26 mouse cellular contexts compared by ENCODE assay signal in the genomic region with DNA sequence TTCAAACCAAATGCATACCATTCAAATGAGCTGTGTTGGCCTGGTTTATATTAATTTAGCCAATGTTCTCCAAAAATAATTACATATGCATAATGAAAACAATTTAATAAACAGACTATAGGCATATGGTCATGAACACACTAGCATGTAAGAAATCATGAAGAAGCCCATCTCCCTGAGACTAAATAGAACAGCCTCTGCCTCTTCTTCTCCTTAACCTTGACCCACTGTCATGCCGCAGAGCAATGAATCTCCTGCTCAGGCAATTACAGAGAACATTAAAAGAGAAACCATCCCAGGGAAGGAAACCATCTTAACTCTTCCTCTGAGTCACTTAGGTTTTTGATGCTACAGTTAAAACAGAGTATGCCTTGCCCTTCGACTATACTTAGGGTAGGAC.
DNase-seq lines count a peak whose midpoint lies in the region; ATAC-seq and TF ChIP-seq lines count a peak whose summit lies in the region.
"Had no signal": no experiment of that assay in that cellular context is flagged by ENCODE, and none has a peak within 500 bp of the region (broad histone marks: within the 10 kb centered on the region; RNA-seq: fewer than 3 reads in every experiment).

No protein-coding gene starts in this region.

- no peak overlapping the region for H3K27ac ChIP-seq in kidney, embryonic 16.5 days (ENCODE audit: low read length)
- H3K27ac ChIP-seq in stomach, embryonic 14.5 days (ENCODE audit: low read length): no peak overlapping the region; the same call in 1 of the 2 replicates
- no peak overlapping the region for H3K27ac ChIP-seq in stomach, postnatal 0 days (replicated peaks)
- H3K27ac ChIP-seq: forebrain, embryonic 10.5 days; liver, embryonic 13.5 days had no signal

- H3K4me2 ChIP-seq in kidney, embryonic 16.5 days (replicated peaks; ENCODE audit: low read depth, low read length): no peak overlapping the region
- H3K4me2 ChIP-seq in stomach, embryonic 14.5 days (replicated peaks; ENCODE audit: low read depth, low read length): no peak overlapping the region
- no peak overlapping the region for H3K4me2 ChIP-seq in stomach, postnatal 0 days (replicated peaks; ENCODE audit: low read depth)
- H3K4me2 ChIP-seq: heart, embryonic 12.5 days; limb, embryonic 13.5 days; liver, embryonic 13.5 days; lung, embryonic 15.5 days had no signal

- peak; percentile 1 for DNase-seq in heart, adult 11 months
- DNase-seq in heart, postnatal 10 days: no peak
- DNase-seq in kidney, adult 8-10 months: no peak
- DNase-seq in stomach, postnatal 0 days (ENCODE audit: low spot score): no peak
- no peak for DNase-seq in left cerebral cortex, adult 11 months (ENCODE audit: low spot score)
- DNase-seq in cerebellum, adult 18-20 months: no peak
- DNase-seq: cerebellum, adult 11-12 months; cerebellum, postnatal 25 days; gastrocnemius, postnatal 10 days; kidney, adult 18-20 months; liver, embryonic 13.5 days; retina, postnatal 1 day; right cerebral cortex, postnatal 25 days; spleen, adult 18-20 months; thymus, adult 18-20 months; thymus, postnatal 36 days had no signal

- peak; percentile 52; the same call in 1 of the 2 replicates for ATAC-seq in kidney, embryonic 16.5 days (ENCODE audit: low FRiP score, low TSS enrichment)
- ATAC-seq in stomach, embryonic 14.5 days (ENCODE audit: insufficient number of reproducible peaks, insufficient read depth, low FRiP score, low read depth): 0 out of 2 replicates have a peak, but pooled peaks have one; percentile 34
- ATAC-seq in stomach, postnatal 0 days (ENCODE audit: low FRiP score, low TSS enrichment): no peak
- ATAC-seq: forebrain, embryonic 16.5 days; hindbrain, embryonic 16.5 days; midbrain, embryonic 16.5 days had no signal

- no peaks in the 10 kb centered on the region for H3K9me3 ChIP-seq in kidney, embryonic 16.5 days (ENCODE audit: low read length)
- no peaks in the 10 kb centered on the region for H3K9me3 ChIP-seq in stomach, embryonic 14.5 days (ENCODE audit: control insufficient read depth, low read depth, low read length)
- no peaks in the 10 kb centered on the region for H3K9me3 ChIP-seq in stomach, postnatal 0 days (ENCODE audit: control insufficient read depth, low read length)
- H3K9me3 ChIP-seq: forebrain, embryonic 10.5 days; heart, embryonic 12.5 days; limb, embryonic 13.5 days; liver, embryonic 13.5 days; lung, embryonic 15.5 days had no signal

- no peak for TF ChIP-seq CTCF in stomach, postnatal 0 days (IDR thresholded peaks at IDR 0.05; ENCODE audit: low read depth)

- H3K9ac ChIP-seq in kidney, embryonic 16.5 days (replicated peaks; ENCODE audit: low read length): no peak overlapping the region
- H3K9ac ChIP-seq in stomach, embryonic 14.5 days (replicated peaks; ENCODE audit: low read depth, low read length): no peak overlapping the region
- no peak overlapping the region for H3K9ac ChIP-seq in stomach, postnatal 0 days (ENCODE audit: low read length)
- H3K9ac ChIP-seq: heart, embryonic 12.5 days; limb, embryonic 13.5 days; liver, embryonic 13.5 days; lung, embryonic 15.5 days had no signal

- no peak for TF ChIP-seq EP300 in stomach, postnatal 0 days (optimal IDR thresholded peaks at IDR 0.05)

- 53% methylated on average over 2 of the region's 2 CpGs for WGBS in kidney, embryonic 16.5 days
- WGBS in stomach, embryonic 14.5 days: 46% methylated on average over 2 of the region's 2 CpGs
- 78% methylated on average over 2 of the region's 2 CpGs for WGBS in stomach, postnatal 0 days

- H3K27me3 ChIP-seq in kidney, embryonic 16.5 days (ENCODE audit: insufficient read depth, low read length): no peaks in the 10 kb centered on the region
- H3K27me3 ChIP-seq in stomach, embryonic 14.5 days (ENCODE audit: control insufficient read depth, insufficient read depth, low read length): no peaks in the 10 kb centered on the region
- no peaks in the 10 kb centered on the region for H3K27me3 ChIP-seq in stomach, postnatal 0 days (ENCODE audit: control insufficient read depth, insufficient read depth, low read length)
- H3K27me3 ChIP-seq: heart, embryonic 12.5 days; limb, embryonic 13.5 days; liver, embryonic 13.5 days; lung, embryonic 15.5 days had no signal

- H3K4me3 ChIP-seq in kidney, embryonic 16.5 days (ENCODE audit: low read length): no peak overlapping the region
- H3K4me3 ChIP-seq in stomach, embryonic 14.5 days (ENCODE audit: low read depth, low read length): no peak overlapping the region
- no peak overlapping the region for H3K4me3 ChIP-seq in stomach, postnatal 0 days (ENCODE audit: low read depth, low read length)
- H3K4me3 ChIP-seq: forebrain, embryonic 10.5 days; heart, embryonic 12.5 days; limb, embryonic 13.5 days; liver, embryonic 13.5 days; lung, embryonic 15.5 days; myocyte had no signal

- H3K36me3 ChIP-seq in kidney, embryonic 16.5 days (ENCODE audit: insufficient read depth, low read length): no peaks in the 10 kb centered on the region
- no peaks in the 10 kb centered on the region for H3K36me3 ChIP-seq in stomach, embryonic 14.5 days (ENCODE audit: control insufficient read depth, insufficient read depth, low read length)
- no peaks in the 10 kb centered on the region for H3K36me3 ChIP-seq in stomach, postnatal 0 days (ENCODE audit: control insufficient read depth, insufficient read depth, low read length)
- H3K36me3 ChIP-seq: forebrain, embryonic 10.5 days; liver, embryonic 13.5 days; lung, embryonic 15.5 days had no signal

- H3K4me1 ChIP-seq in kidney, embryonic 16.5 days (ENCODE audit: insufficient read depth, low read length): peaks cover 6% of the 10 kb centered on the region; the same call in 1 of the 2 replicates
- peaks cover 11% of the 10 kb centered on the region; the same call in 1 of the 2 replicates for H3K4me1 ChIP-seq in stomach, embryonic 14.5 days (ENCODE audit: control insufficient read depth, insufficient read depth, low read length)
- H3K4me1 ChIP-seq in stomach, postnatal 0 days (replicated peaks; ENCODE audit: control insufficient read depth, insufficient read depth): 0 out of 2 replicates have a peak, but pooled peaks cover 5% of the 10 kb centered on the region

- intact Hi-C loops in heart, postnatal 10 days (cut with DNase I): no loop called here
